Mouse (Mus musculus) neural tube, embryonic 13.5 days (tissue): ENCODE data around the gene Rabgef1. TPM values are rescaled to one million over a fixed set of nuclear protein-coding genes. Genes with fewer than 3 reads are reported as not detected.

Source experiments
- ATAC-seq: fragments of 200-750 bp; cut with Nextera tagmentation; 2 replicates; pipeline ENCODE4 v1.8.0; 2017; ENCODE audit warnings: low read depth, mild to moderate bottlenecking, moderate TSS enrichment, moderate library complexity
- H3K27ac ChIP-seq: fragments of 300-500 bp; sonication (generic); replicated peaks from 2 replicates; pipeline ENCODE4 v1.5.1; 2015; ENCODE audit warnings: moderate library complexity, mild to moderate bottlenecking, inconsistent platforms
- H3K27me3 ChIP-seq: fragments of 300-500 bp; sonication (generic); 2 replicates; pipeline ENCODE4 v1.6.1; 2015; ENCODE audit warnings: mild to moderate bottlenecking, inconsistent platforms
- H3K36me3 ChIP-seq: fragments of 300-500 bp; sonication (generic); 2 replicates; pipeline ENCODE4 v1.6.1; 2015; ENCODE audit warnings: mild to moderate bottlenecking, inconsistent platforms
- H3K4me1 ChIP-seq: fragments of 300-500 bp; sonication (generic); replicated peaks from 2 replicates; pipeline ENCODE4 v1.6.1; 2015; ENCODE audit warnings: inconsistent platforms
- H3K4me2 ChIP-seq: fragments of 300-500 bp; sonication (generic); 2 replicates; pipeline ENCODE4 v1.6.1; 2015; ENCODE audit warnings: inconsistent platforms, mild to moderate bottlenecking, moderate library complexity
- H3K4me3 ChIP-seq: fragments of 300-500 bp; sonication (generic); 2 replicates; pipeline ENCODE4 v1.5.1; 2015; ENCODE audit warnings: mild to moderate bottlenecking, inconsistent platforms
- H3K9ac ChIP-seq: fragments of 300-500 bp; sonication (generic); 2 replicates; pipeline ENCODE4 v1.6.1; 2015; ENCODE audit warnings: moderate library complexity, mild to moderate bottlenecking, inconsistent platforms
- H3K9me3 ChIP-seq: fragments of 300-500 bp; sonication (generic); 2 replicates; pipeline ENCODE4 v1.6.1; 2016; ENCODE audit warnings: inconsistent platforms
- WGBS: fragments of 180-500 bp; shearing (Covaris S2); methylation state at CpG from one replicate; pipeline ENCODE4 v1.1.7; 2015; 5-methylcytosine and 5-hydroxymethylcytosine counted together
- polyA plus RNA-seq: library from polyadenylated mRNA; unstranded; fragments of >200 nt; fragmentation: Nextera tagmentation; extraction: Ambion mirVana; gene quantifications from 2 replicates; pipeline ENCODE4 v1.2.1, GENCODE M21; 2015

Gene Rabgef1
- polyA plus RNA-seq, 1 experiment from 2014 or later: 36.6 TPM

DNA sequence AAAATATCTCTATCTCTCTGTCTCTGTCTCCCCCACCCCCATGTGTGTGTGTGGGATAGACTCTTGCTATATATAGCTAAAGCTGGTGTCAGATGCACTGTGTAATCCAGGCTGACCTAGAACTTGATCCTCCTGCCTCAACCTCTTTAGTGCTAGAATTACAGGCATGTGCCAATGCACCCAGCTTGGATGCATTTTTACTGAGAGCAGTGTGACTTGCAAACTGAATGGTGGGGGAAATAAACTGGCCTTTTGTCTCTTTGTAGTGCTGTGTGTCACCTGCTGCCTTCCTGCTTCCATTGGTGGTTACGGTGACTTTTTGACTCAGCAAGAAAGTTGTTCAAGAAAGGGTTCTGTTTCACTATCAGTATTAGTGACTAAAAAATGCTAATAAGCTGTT lies 24.7 kb downstream of the Rabgef1 start:
- no peaks in the 10 kb centered on the region for H3K4me1 ChIP-seq
- no peaks in the 10 kb centered on the region for H3K27me3 ChIP-seq
- H3K4me2 ChIP-seq: no peak overlapping the region
- H3K9ac ChIP-seq: no peak overlapping the region
- no peak overlapping the region for H3K4me3 ChIP-seq
- H3K36me3 ChIP-seq: peaks cover 73% of the 10 kb centered on the region
- H3K9me3 ChIP-seq: no peaks in the 10 kb centered on the region
- WGBS: 71% methylated on average over 1 of the region's 1 CpGs
- ATAC-seq: no peak
- H3K27ac ChIP-seq: no peak overlapping the region

DNA sequence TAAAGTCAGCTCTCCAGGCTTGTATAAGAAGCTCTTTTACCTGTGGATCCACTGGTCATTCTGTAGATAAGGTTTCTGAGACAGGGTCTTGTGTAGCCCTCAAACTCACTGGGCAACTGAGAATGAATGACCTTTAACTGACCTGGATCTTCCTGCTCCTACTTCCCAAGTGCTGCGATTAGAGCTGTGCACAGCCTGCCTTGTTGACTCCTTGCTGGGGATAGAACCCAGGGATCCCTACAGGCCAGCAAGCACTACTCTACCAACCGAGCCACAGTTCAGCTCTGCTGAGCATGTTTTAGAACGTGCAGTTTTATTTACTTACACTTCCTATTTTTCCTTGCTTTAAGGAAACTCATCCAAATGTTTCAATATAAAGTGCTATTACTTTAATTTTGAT lies 25.9 kb downstream of the Rabgef1 start:
- 87% methylated on average over 3 of the region's 3 CpGs for WGBS
- Histone ChIP-seq H3K27ac (no peak overlapping the region), H3K4me2 (no peak overlapping the region), H3K9ac (no peak overlapping the region), H3K9me3 (no peaks in the 10 kb centered on the region), H3K36me3 (peaks cover 67% of the 10 kb centered on the region), H3K4me1 (no peaks in the 10 kb centered on the region), H3K4me3 (no peak overlapping the region), H3K27me3 (no peaks in the 10 kb centered on the region)
- ATAC-seq: no peak

DNA sequence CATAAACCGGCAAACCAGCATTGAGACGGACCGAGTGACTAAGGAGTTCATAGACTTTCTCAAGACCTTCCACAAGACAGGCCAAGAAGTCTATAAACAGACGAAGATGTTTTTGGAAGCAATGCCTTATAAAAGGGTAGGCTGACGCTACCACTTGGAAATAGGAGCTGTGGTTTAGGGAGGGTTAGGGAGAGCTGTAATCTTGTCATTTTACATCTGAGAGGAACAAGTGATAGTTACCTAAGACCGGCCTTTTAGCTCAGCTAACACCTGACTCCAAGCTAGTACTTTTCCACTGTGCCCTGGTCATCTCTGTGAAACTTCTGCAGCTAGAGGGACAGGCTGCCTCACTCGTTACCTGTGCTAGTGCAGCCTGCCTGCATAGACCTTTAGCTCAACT lies 26.4 kb downstream of the Rabgef1 start:
- Histone ChIP-seq H3K4me3 (no peak overlapping the region), H3K36me3 (peaks cover 64% of the 10 kb centered on the region), H3K27ac (no peak overlapping the region), H3K27me3 (no peaks in the 10 kb centered on the region), H3K4me1 (no peaks in the 10 kb centered on the region), H3K4me2 (no peak overlapping the region), H3K9me3 (no peaks in the 10 kb centered on the region), H3K9ac (no peak overlapping the region)
- WGBS: 93% methylated on average over 7 of the region's 7 CpGs
- no peak for ATAC-seq

DNA sequence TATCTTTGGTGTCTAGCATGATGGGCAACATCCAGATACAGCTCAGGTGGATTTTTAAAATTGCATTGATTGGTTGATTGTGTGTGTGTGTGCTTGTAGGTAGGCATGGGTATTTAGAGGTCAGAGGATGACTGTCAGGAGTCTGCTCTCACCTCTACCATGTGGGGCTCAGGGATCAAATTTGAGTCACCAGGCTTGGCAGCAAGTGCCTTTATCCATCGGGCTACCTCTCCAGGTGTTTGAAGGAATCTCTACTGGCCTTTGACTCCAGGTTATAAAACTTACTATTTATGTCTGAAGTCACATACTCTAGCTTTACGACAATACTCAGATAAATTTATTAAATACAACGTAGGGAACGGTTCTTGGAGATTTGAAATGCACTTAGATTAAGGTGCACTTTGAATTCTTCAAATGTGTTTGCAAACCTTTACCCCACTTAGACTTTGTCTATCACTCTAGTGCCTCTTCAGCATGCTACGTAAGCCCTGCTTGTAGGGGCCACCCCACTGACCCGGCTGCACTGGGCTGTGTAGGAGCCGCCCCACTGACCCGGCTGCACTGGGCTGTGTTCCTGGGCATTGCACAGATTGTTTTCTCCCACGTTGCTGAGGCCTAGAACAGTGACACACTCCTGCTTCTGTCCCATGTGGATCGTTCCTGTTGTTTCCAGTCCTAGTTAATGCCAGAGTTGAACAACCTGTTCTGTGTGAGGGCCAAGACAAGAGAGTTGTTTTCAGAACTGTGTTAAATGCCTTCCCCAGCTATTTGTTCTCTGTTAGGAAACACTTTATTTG lies 28.8 kb downstream of the Rabgef1 start:
- no peak overlapping the region for H3K4me2 ChIP-seq
- no peak overlapping the region for H3K4me3 ChIP-seq
- no peaks in the 10 kb centered on the region for H3K4me1 ChIP-seq
- no peak overlapping the region for H3K9ac ChIP-seq
- no peak for ATAC-seq
- 91% methylated on average over 10 of the region's 10 CpGs for WGBS
- no peaks in the 10 kb centered on the region for H3K9me3 ChIP-seq
- H3K27me3 ChIP-seq: no peaks in the 10 kb centered on the region
- no peak overlapping the region for H3K27ac ChIP-seq
- peaks cover 54% of the 10 kb centered on the region for H3K36me3 ChIP-seq

DNA sequence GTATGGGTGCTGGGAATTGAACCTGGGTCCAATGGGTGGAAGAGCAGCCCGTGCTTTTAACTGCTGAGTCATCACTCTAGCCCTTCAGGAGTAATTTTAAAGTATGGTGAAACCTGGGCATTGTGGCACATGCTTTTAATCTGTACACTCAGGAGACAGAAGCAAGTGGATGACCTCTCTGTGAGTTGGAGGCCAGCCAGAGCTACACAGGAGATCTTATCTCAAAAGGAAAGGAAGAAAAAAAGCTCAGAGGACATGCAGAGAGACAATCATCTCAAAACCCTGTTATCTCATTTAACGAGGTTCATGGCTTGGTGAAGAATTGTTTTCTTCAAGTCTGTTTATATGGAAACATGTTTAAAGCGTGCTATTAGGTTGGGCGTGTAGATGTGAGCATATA lies 32.4 kb downstream of the Rabgef1 start:
- peaks cover 59% of the 10 kb centered on the region for H3K36me3 ChIP-seq
- WGBS: 92% methylated on average over 4 of the region's 4 CpGs
- no peaks in the 10 kb centered on the region for H3K27me3 ChIP-seq

DNA sequence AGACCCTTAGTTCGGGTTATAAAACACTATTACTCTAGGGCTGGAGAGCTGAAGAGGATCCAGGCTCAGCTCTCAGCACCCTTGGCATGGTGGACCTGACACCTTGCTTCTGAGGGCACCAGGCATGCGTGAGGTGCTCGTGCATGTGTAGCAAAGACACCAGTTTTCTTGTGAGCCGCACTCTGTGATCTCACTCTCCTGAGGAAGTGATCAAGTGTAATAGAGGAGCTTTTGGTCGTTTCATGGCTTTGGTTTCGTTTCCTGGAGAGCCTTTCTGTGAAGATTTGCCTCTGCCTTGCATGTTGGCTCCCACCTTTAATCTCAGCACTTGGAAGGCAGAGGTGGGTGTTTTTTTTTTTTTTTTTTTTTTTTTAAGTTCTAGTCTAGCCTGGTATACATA lies 33.0 kb downstream of the Rabgef1 start:
- Histone ChIP-seq H3K4me2 (no peak overlapping the region), H3K27me3 (no peaks in the 10 kb centered on the region), H3K4me1 (no peaks in the 10 kb centered on the region), H3K27ac (no peak overlapping the region), H3K4me3 (no peak overlapping the region), H3K9ac (no peak overlapping the region), H3K36me3 (peaks cover 59% of the 10 kb centered on the region), H3K9me3 (no peaks in the 10 kb centered on the region)
- 87% methylated on average over 6 of the region's 6 CpGs for WGBS
- no peak for ATAC-seq

More for the DNA sequence above, 32.4 kb downstream of the Rabgef1 start:
- no peaks in the 10 kb centered on the region for H3K4me1 ChIP-seq
- no peak overlapping the region for H3K4me3 ChIP-seq
- no peak overlapping the region for H3K4me2 ChIP-seq
- no peak overlapping the region for H3K27ac ChIP-seq
- ATAC-seq: no peak
- no peak overlapping the region for H3K9ac ChIP-seq
- no peaks in the 10 kb centered on the region for H3K9me3 ChIP-seq

DNA sequence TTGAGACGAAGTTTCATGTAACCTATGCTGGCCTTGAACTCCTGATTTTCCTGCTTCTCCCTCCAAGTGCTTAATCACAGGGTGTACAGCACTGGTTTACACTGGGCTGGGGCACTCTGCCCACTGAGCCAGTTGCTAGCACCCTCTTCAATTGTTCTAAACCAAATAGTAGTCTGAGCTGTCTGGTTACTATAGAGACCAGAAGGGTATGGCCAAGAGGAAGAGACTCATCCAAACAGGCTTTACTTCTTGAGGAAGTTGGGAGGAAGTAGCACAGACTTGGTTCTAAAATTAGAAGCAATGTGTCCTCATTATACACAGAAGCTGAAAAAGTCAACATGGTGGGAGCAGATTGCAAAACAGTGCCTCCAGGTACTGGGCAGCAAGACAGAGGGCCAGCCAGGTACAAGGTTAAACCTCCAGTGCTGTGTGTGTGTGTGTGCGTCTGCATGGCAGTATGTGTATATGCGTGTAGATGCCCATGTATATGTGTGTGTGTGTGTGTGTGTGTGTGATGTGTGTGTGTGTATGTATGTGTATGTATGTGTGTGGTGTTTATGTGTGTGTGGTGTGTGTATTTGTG lies 33.9 kb downstream of the Rabgef1 start:
- peaks cover 61% of the 10 kb centered on the region for H3K36me3 ChIP-seq
- H3K9ac ChIP-seq: no peak overlapping the region
- no peak overlapping the region for H3K27ac ChIP-seq
- no peaks in the 10 kb centered on the region for H3K27me3 ChIP-seq
- H3K9me3 ChIP-seq: no peaks in the 10 kb centered on the region
- no peak for ATAC-seq
- WGBS: 95% methylated on average over 3 of the region's 3 CpGs
- H3K4me3 ChIP-seq: no peak overlapping the region
- no peaks in the 10 kb centered on the region for H3K4me1 ChIP-seq
- no peak overlapping the region for H3K4me2 ChIP-seq

DNA sequence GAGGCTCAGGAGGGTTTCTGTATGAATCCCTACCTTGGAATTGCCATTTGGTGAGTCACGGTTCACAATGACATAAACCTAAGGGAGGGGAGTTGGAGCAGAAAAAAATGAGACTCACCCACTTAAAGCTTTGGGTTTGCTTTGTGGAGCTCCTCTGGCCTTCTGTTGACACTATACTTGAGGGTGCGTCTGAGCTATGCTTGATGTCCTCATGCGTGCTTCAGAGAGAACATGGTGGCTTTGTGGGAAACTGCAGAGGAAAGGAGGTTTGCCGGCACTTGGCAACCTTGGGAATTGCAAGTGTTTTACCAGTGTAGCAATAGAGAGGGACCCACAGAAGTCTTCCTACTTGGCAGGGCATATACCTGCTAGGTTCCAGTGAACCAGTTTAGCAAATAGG lies 35.7 kb downstream of the Rabgef1 start:
- no peak for ATAC-seq
- no peak overlapping the region for H3K4me3 ChIP-seq
- H3K27ac ChIP-seq: no peak overlapping the region
- H3K4me1 ChIP-seq: no peaks in the 10 kb centered on the region
- 96% methylated on average over 4 of the region's 4 CpGs for WGBS
- no peak overlapping the region for H3K4me2 ChIP-seq
- peaks cover 66% of the 10 kb centered on the region for H3K36me3 ChIP-seq
- H3K9ac ChIP-seq: no peak overlapping the region
- H3K27me3 ChIP-seq: no peaks in the 10 kb centered on the region
- H3K9me3 ChIP-seq: no peaks in the 10 kb centered on the region

DNA sequence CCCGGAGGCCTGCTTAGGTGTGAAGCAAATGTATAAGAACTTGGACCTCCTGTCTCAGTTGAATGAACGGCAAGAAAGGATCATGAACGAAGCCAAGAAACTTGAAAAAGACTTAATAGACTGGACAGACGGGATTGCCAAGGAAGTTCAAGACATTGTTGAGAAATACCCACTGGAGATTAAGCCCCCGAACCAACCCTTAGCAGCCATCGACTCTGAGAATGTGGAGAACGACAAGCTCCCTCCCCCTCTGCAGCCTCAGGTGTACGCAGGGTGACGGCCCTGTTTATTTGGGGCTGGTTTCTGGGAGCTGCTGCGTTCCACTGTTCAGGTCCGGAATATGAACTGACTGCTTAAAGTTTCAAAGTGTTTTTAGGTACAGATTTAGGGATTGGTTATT lies 41.4 kb downstream of the Rabgef1 start:
- no peak for ATAC-seq
- Histone ChIP-seq H3K4me1 (no peaks in the 10 kb centered on the region), H3K4me2 (no peak overlapping the region), H3K9ac (no peak overlapping the region), H3K27me3 (no peaks in the 10 kb centered on the region), H3K27ac (no peak overlapping the region), H3K9me3 (no peaks in the 10 kb centered on the region), H3K36me3 (peaks cover 70% of the 10 kb centered on the region), H3K4me3 (no peak overlapping the region)
- 96% methylated on average over 11 of the region's 11 CpGs for WGBS

DNA sequence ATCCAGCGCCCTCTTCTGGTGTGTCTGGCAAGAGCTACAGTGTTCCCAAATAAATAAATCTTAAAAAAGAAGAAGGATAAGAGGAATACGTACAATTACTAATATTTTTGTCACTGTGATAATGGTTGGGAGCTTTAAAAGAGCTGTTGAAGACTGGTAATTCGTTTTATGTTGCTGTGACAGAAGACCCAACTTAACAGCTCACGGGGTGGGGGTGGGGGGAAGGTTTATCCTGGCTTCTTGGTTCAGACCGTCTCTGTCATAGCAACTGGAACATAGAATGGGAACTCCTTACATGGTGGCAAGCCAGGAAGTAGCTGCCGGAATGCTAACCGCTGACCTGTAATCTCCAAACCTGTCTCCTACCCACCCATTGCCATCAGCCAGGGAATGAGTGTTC lies 45.2 kb downstream of the Rabgef1 start, which contains the start of gene Tmem248:
Gene Tmem248, plus strand, starts transcription at position 301 of the 400 bp plus-strand sequence.
- H3K4me2 ChIP-seq: no peak within 1 kb of the TSS
- ATAC-seq: no peak
- no peak within 1 kb of the TSS for H3K9ac ChIP-seq
- no peak within 1 kb of the TSS for H3K4me3 ChIP-seq
- H3K9me3 ChIP-seq: no peaks in the 10 kb centered on the region
- 86% methylated on average over 7 of the region's 7 CpGs for WGBS
- H3K4me1 ChIP-seq: peaks cover 11% of the 10 kb centered on the region
- peaks cover 33% of the 10 kb centered on the region for H3K36me3 ChIP-seq
- H3K27ac ChIP-seq: no peak within 1 kb of the TSS
- H3K27me3 ChIP-seq: no peaks in the 10 kb centered on the region

DNA sequence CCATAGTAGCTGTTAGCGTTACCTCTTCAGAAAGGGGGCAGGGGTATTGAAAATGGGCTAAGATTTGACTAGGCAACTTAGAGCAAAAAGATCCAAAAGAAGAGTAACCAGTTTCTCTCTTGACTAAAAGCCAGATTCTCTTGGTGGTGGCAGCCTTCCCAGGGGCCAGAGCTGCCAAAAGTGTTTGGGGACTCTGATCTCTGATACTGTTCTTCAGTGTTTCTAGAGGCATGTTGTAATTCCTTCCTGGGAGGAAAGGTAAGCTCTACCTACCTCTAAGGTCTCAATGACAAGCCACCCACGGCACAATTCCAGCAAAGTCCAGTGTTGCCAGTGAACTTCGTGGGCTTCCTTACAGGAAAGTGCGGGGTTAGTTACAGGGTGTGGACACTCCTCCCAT lies 45.8 kb downstream of the Rabgef1 start:
- H3K36me3 ChIP-seq: peaks cover 28% of the 10 kb centered on the region
- H3K4me3 ChIP-seq: no peak overlapping the region
- H3K4me1 ChIP-seq: peaks cover 11% of the 10 kb centered on the region
- 93% methylated on average over 4 of the region's 4 CpGs for WGBS
- no peaks in the 10 kb centered on the region for H3K27me3 ChIP-seq
- no peak overlapping the region for H3K9ac ChIP-seq
- H3K27ac ChIP-seq: no peak overlapping the region
- H3K9me3 ChIP-seq: no peaks in the 10 kb centered on the region
- no peak for ATAC-seq
- no peak overlapping the region for H3K4me2 ChIP-seq

DNA sequence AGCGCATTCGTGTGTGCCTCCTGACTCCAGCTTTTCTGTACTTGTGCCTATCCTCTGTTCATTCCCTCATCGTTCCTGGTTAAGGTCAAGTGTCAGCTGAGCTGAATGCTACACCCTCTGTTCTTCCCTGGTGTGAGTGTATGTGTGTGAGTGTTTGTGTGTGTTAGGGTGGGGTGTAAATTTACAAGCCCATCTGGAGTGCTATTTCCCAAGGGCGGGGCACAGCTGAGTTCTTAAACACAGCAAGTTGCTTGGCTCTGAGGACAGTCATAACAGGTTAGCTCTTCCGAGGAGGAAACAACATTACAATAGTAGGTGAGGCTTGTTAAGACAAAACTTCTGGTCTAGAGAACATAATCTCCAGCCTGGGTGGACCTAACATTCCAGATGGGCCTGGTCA lies 46.7 kb downstream of the Rabgef1 start:
- Histone ChIP-seq H3K36me3 (peaks cover 18% of the 10 kb centered on the region), H3K27ac (no peak overlapping the region), H3K4me2 (no peak overlapping the region), H3K27me3 (no peaks in the 10 kb centered on the region), H3K9me3 (no peaks in the 10 kb centered on the region), H3K9ac (no peak overlapping the region), H3K4me3 (no peak overlapping the region), H3K4me1 (peaks cover 18% of the 10 kb centered on the region)
- no peak for ATAC-seq
- 91% methylated on average over 5 of the region's 5 CpGs for WGBS

DNA sequence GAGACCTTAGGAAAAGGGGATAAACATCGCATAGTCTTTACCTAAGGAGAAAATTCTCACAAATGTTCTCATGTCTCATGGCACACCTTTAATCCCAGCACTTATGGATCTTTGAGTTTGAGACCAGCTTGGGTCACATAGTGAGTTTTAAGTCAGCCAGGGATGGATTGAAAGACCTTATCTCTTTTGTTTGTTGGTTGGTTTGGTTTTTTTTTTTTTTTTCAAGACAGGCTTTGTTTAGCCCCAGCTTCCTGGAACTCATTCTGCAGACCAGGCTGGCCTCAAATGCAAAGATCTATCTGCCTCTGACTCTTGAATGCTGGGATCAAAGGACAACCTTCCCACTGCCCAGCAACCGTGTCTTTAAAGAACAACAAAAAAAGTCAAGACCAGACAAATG lies 49.7 kb downstream of the Rabgef1 start:
- peak overlapping the region; percentile 96 for H3K9ac ChIP-seq
- H3K4me1 ChIP-seq: peaks cover 27% of the 10 kb centered on the region
- no peaks in the 10 kb centered on the region for H3K36me3 ChIP-seq
- H3K4me2 ChIP-seq: peak overlapping the region; percentile 72
- H3K27ac ChIP-seq: peak overlapping the region; percentile 89
- no peak for ATAC-seq
- no peaks in the 10 kb centered on the region for H3K27me3 ChIP-seq
- H3K9me3 ChIP-seq: no peaks in the 10 kb centered on the region
- 51% methylated on average over 2 of the region's 2 CpGs for WGBS
- H3K4me3 ChIP-seq: peak overlapping the region; percentile 96
